Mouse (Mus musculus) olfactory bulb, adult 2 months (tissue): Measurements from ENCODE around the gene Aldh4a1.

Experiments used
- CTCF ChIP-seq: fragments of 200-500 bp; IDR thresholded peaks from 2 replicates; pipeline ENCODE4 v1.5.1; 2012; ENCODE audit warnings: low read depth, mild to moderate bottlenecking, low read length, moderate library complexity; ENCODE audit not compliant: insufficient read depth
- POLR2A ChIP-seq: fragments of 200-500 bp; IDR thresholded peaks from 2 replicates; pipeline ENCODE4 v1.6.1; 2012; ENCODE audit warnings: mild to moderate bottlenecking, low read depth, low read length, moderate library complexity; ENCODE audit not compliant: insufficient read depth

DNA sequence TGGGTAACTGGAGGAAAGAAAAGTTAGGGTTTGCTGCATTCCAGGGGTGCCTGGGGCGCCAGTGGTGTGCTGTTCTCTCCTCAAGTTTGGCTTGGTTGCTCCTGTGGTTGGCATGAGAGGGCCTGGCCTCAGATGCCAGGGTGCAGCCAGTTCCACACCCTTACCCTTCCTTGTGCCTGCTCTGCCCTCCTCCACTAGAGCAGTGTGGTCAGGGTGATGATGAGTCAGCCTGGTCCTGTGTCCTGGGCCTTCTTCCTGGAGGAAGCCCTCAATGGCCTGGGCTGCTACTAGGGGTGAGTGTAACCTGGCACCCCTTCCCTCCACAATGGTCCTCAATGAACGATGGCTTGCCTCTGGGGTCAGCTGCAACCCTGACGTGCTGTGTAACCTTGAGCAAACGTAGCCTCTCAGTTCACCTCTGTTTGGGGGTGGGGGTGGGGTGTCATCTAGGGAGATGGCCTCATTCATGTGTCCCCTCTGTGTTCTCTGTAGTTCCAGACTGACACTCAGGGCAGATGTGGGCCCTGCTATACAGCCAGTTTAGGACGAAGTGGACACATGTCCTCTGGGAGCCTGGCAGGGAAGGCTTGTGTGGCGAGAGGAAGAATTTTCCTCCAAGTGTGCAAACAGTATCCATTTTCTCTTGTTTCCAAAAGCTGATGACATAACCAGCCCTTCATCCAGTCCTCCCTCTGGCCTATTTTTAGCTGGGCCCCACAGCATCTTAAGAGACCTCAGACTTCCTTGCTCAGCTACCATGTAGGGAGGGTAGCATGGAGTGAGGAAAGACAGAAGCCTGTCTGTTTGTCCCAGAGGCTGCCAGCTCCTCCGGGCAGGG, 20.9 kb upstream of the Aldh4a1 start:
- no peak for TF ChIP-seq CTCF
- TF ChIP-seq POLR2A, result no peak
